25 mouse cellular contexts compared by ENCODE assay signal in genomic region chr4:150364786-150365185, GRCm38 (mm10).
"Had no signal": no experiment of that assay in that cellular context is flagged by ENCODE, and none has a peak within 500 bp of the region (broad histone marks: within the 10 kb centered on the region; RNA-seq: fewer than 3 reads in every experiment).

No protein-coding gene starts in this region.

- ATAC-seq: hindbrain, embryonic 16.5 days; inflammation-experienced regulatory T-cells, adult 6 months; intestine, embryonic 15.5 days; intestine, postnatal 0 days; liver, embryonic 12.5 days had no signal

- H3K27ac ChIP-seq: gastrocnemius, adult 2 months; hindbrain, embryonic 10.5 days; hindbrain, embryonic 12.5 days; hindbrain, embryonic 14.5 days; intestine, embryonic 15.5 days; layer of hippocampus, adult 2 months; left cerebral cortex, adult 2 months; limb, embryonic 13.5 days; limb, embryonic 15.5 days; liver, embryonic 12.5 days; liver, embryonic 14.5 days had no signal

- H3K27me3 ChIP-seq: hindbrain, embryonic 12.5 days; intestine, embryonic 15.5 days; kidney, embryonic 15.5 days; limb, embryonic 13.5 days; limb, embryonic 15.5 days; liver, embryonic 12.5 days had no signal

- H3K36me3 ChIP-seq: hindbrain, embryonic 12.5 days; intestine, embryonic 15.5 days; kidney, embryonic 15.5 days; limb, embryonic 13.5 days; limb, embryonic 15.5 days had no signal

- DNase-seq: gastrocnemius, adult 2 months; gastrocnemius, postnatal 10 days; gastrocnemius, postnatal 25 days; heart, adult 18-20 months; heart, postnatal 10 days; heart, postnatal 4 days; kidney, adult 18-20 months; kidney, adult 8-10 months; kidney, postnatal 10 days; kidney, postnatal 36 days had no signal

- H3K9me3 ChIP-seq: hindbrain, embryonic 10.5 days; hindbrain, embryonic 12.5 days; intestine, embryonic 15.5 days; kidney, embryonic 15.5 days; limb, embryonic 13.5 days; limb, embryonic 15.5 days; liver, embryonic 12.5 days had no signal

- H3K4me2 ChIP-seq: heart, embryonic 11.5 days; hindbrain, embryonic 12.5 days; hindbrain, embryonic 14.5 days; intestine, embryonic 15.5 days; kidney, embryonic 15.5 days; limb, embryonic 13.5 days; limb, embryonic 15.5 days; liver, embryonic 12.5 days had no signal

- H3K4me3 ChIP-seq: gastrocnemius, adult 2 months; hindbrain, embryonic 10.5 days; hindbrain, embryonic 12.5 days; intestine, embryonic 15.5 days; kidney, embryonic 15.5 days; layer of hippocampus, adult 2 months; left cerebral cortex, adult 2 months; limb, embryonic 13.5 days; limb, embryonic 15.5 days; liver, embryonic 12.5 days had no signal

- H3K9ac ChIP-seq: hindbrain, embryonic 12.5 days; hindbrain, embryonic 14.5 days; intestine, embryonic 15.5 days; kidney, embryonic 15.5 days; limb, embryonic 13.5 days; limb, embryonic 15.5 days; liver, embryonic 12.5 days; liver, embryonic 14.5 days had no signal
